Mouse (Mus musculus) retina, embryonic 14.5 days (tissue): ENCODE data around the gene Prm1.
A peak's percentile ranks its signal among the peaks of the same experiment; 100 is the strongest.
"Not testable (repeated sequence)": the region's sequence is repeated elsewhere in the genome, so short reads cannot be mapped to it uniquely, and the experiment has no call there.

Experiments used
- DNase-seq: peaks from one replicate; pipeline ENCODE4 v3.0.0-alpha.2; 2015; ENCODE audit warnings: low spot score

Gene Prm1

DNA sequence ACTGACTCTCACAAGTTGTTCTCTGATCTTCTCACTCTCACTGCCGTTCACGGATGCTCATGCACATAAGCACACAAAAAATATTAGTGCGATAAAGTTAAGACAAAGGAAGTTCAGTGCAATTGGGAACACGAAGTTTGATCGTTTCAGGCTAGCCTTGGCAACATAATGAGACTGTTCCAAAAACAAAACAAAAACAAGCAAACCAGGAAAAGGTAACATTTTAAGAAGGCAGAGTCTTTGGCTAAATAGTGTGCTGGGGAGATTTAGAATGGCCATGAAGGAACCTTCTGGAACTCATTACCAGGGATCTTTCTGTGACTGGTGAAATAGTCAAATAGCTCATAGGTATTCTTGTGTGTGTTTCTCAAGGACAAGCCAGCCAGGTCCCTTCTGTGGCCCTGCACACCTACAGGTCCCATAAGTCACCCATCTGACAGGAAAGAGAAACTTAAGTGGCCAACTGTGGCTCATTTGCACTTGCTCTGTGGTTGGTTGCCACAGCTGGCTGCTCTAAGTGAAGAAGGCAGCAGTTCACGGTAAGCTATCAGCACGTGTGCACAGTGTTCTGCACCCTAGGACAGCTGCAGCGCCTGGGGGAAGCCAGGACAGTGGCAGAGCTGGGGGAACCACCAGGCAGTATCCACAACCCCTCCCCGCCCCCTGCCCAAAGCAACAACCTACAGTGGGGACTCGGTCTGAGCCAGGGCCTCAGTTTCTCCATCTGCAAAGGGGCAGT, at the start of gene Prm1:
TSS of gene Prm1 (minus strand) at position 51 of the 739 bp plus-strand sequence.
- no peak for DNase-seq

GRCm38 (mm10) chr16:10852216-10852615, 46.6 kb upstream of the Prm1 start:
- DNase-seq = not testable (repeated sequence)

DNA sequence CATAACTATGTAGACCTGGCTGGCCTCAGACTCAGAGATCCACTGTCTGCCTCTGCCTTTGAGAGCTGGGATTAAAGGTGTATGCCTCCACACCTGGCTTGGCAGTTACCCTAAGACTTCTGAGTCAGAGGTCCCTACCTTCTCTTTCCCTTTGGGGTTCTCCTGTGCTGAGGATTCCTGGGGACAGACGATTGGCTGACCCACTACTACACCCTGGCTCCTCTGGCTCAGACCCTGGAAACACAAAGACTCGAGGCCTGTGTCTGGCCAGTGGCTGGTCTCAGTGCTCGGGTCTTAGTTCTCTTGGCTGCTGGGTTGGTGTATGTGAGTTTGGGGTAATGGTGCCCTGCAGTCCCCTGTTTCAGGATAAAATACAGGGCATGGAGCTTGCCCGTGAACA, 45.3 kb upstream of the Prm1 start:
- DNase-seq = no peak

- no peak for DNase-seq
Measured at GRCm38 (mm10) chr16:10849965-10850861, 44.6 kb upstream of the Prm1 start.

DNA sequence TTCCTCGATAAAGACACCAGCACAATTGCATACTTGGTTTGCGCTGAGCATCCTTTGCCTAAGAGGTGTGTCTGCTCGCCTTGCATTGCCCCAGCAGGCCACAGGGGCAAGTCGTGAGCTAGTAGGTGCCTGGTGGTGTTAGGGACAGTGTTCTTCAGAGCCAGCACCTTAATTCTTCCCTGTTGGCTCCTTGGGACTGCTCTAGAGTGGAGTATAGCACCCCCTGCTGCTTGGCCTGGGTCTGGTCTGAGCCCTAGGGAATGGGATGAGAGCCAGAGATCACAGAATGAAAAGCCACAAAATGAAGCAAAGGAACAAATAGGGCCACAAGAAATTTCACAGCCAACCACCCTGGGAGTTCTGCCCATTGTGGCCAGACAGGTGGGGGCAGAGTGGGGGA, 40.9 kb upstream of the Prm1 start:
- DNase-seq = peak; percentile 67

- DNase-seq = no peak
Measured at GRCm38 (mm10) chr16:10845952-10846351, 40.3 kb upstream of the Prm1 start.

DNA sequence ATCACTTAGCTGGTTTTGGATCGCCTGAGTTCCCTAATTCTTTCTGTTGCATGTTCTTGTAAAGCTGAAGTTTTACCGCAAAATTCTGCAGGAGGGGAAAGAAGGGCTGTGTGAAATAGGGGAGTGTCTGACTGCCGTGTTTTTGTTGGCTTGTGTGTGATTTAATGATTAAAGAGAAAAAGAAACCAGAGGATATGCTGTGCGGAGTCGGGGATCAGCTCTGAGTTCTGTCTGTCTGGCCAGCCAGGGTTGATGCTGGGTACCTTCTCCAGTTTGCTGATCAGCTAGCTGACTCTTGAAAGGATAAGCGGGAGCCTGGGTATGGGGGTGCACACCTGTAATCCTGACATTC, 38.7 kb upstream of the Prm1 start:
- no peak for DNase-seq

DNA sequence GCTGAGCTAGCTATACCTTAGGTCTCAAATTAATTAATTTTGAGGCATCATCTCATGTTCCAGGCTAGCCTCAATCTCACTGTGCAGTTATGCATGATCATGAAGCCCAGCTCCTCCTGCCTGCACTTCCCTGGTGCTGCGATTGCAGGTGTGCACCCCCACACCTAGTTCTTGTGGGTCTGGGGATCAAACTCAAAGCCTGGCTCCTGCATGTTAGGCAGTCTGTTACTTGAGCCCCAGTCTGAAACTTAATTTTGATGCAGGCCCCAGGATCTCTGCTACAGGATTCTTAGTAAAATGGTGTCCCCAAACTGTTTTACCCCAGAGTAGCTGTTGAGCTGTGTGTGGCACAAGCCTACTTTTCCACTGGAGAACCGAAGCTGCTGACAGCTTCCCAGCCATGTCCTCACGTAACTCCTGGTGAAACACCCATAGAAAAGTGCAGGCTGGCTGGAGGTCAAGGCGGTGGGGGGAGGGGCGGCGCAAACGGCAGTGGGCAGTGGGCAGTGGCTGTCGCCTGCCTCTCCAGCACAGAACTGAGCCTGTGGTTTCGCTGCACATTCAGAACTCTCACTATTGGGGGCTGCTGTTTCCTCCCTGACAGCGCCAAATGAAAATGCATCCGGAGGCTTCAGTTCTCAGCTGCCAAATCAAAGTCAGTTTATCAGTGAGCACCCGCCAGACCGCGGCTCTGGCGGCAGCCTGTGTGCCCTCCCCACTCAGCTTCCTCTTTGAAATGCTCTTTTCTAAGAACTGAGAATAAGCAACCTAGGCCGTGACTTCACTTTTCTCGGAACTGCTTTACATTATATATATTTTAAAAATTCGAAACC, 38.1 kb upstream of the Prm1 start:
- DNase-seq = peak; percentile 42

- DNase-seq = no peak
Measured at GRCm38 (mm10) chr16:10842282-10842855, 36.7 kb upstream of the Prm1 start.

- DNase-seq = no peak
Measured at GRCm38 (mm10) chr16:10840018-10840417, 34.4 kb upstream of the Prm1 start.

GRCm38 (mm10) chr16:10838487-10839245, 33.0 kb upstream of the Prm1 start:
- no peak for DNase-seq

DNA sequence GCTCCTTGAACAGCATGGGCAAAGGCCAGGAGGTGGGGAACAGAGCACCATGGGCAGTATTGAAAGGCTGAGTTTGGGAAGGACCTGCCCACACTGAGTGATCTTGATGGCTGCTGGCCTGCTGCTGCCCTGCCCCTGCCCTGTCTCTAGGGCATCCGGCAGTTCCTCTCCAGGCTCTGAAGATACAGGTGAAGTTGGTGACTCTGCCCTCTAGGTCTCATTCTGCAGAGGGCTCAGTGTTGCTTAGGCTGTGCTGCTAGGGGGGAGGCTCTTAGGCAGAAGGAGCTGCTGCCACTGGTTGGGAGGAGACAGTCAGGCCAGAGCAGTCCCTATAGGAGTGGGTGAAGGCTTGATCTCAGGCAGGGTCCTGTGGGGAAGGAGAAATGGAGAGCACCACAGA, 32.3 kb upstream of the Prm1 start:
- no peak for DNase-seq

DNA sequence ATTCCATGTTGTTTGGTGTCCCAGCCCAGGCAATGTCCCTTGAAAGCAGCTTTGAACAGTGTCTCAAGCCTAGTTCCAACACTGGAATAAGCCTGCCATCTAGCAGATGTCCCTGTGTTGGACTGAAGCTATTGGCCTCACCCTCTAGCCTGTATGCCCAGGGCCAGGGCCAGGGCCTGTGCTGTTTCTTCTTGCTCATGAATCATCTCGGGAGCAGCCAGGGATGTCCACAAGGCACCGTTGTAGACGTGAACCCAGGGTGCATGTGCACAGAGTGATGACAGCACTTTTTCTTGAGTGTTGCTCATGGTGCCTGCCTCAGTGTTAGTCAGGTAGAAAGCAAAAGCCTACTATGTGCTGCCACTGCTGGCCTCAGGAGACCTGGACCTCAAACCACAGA, 31.6 kb upstream of the Prm1 start:
- DNase-seq = no peak

- DNase-seq = no peak
Measured at GRCm38 (mm10) chr16:10836388-10836787, 30.7 kb upstream of the Prm1 start.

DNA sequence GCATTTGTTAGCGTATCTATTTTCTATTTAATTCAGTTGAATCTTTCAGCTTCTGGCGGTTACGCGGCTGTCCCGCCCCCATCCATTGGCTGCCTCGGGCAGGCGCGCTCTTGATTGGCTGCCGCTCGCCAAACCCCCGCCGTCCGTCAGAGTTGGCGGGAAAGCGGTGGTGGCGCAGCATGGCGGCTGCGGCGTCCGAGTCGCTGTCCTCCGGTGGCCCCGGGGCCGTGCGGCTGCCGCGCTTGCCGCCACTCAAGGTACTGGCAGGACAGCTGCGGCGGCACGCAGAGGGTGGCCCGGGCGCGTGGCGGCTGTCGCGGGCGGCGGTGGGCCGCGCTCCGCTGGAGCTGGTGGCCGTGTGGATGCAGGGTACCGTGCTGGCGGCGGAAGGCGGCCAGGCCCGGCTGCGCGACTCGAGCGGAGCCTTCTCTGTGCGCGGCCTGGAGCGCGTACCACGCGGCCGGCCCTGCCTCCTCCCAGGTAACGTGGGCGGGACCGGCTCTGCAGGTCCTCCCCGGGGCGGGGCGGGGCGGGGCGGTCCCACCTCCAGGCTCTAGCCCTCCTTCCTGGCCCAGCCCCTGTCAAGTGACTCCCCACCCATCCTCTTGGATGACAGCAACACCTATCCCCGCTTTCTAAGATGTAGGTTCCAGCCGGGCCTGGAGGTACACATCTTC, 29.4 kb upstream of the Prm1 start, which contains the start of gene Rmi2:
TSS of gene Rmi2 (plus strand) at position 149 of the 677 bp plus-strand sequence.
- DNase-seq = peak; percentile 91

DNA sequence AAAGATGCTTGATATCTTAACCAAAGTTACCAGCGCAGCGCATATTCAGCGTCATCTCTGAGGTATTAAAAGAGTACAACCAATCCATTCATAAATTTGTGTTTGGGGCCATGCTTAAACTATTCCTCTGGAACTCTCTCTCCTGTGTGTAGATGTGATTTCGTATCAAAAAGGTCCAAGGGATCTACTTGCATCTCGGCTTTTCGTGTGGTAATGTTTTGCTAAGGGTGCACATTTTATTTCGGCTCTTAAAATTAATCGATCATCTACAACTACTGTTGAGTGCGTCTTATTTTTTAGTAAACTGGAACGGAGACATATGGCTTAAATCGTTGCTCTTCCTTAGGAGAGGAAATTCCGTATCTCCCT, 28.9 kb upstream of the Prm1 start:
- no peak for DNase-seq

GRCm38 (mm10) chr16:10828461-10828805, 22.8 kb upstream of the Prm1 start:
- no peak for DNase-seq

DNA sequence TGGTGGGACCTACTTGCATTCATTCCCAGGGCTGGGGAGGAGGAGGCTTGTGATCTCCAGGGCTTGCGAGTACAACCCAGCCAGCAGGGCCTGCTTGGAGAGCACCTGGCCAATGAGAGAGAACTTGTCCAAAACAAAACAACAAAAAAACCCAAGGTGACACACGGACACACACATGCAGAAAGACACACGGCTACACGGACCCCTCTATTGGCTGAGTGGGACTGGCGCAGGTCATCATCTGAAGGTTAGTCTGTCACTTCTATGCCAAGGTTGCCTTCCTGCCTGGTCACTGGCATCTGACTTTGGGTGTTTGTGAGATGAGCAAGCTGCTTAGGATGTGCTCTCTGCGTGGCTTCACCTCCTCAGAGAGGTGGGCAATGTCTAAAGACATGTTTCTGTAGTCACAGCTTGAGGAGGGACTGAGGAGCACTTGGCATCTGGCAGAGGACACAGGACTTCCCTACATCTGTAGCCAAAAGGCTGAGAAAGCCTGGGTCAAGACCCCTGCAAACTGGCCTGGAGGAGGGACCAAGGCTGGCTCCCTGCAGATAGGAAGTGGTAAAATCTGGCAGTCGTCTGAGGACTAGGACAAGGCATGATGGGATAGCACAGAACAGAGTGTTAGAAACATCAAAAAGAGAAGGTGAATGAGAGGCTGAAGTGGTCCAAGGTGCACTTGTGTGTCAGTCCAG, 22.3 kb upstream of the Prm1 start:
- no peak for DNase-seq

DNA sequence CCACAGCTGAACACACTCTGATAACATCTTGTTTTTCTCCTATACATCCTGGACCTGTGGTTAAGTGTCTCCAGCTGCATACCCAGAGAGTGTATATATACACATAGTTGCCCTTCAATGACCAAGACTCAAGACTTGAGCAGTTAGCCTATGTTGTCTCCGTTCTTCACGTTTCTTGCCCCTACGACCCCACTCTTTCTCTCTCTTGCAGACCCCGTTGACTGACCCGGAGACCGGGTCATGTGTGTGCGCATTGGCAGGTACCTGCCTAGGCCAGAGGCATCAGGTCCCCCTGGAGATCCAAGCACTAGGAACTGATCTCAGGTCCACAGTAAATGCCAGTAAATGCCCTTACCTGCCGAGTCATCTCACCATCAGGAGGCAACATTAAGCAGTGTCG, 21.6 kb upstream of the Prm1 start:
- no peak for DNase-seq

DNA sequence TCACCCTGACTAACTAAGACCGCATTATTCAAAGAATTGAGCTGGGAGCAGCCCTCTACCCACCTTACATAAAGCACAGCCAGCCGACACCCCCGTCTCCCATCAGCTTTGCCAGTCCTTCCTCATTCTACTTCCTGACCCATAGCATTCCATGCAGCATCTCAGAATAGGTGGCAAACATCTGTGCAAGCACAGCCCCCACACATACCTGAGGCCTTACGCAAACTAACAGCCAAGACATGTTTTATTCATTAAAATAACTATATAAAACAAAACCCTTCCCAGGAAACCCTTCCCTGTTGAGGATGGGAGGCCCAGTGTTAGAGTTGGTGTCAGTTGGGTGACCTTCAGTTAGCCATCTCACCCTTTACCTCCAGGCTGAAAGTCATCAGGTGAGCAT, 20.2 kb upstream of the Prm1 start:
- no peak for DNase-seq
